Mouse (Mus musculus) liver, adult 2 months (tissue): Measurements from ENCODE around the gene Cdc27. TPM values are rescaled to one million over a fixed set of nuclear protein-coding genes. Genes with fewer than 3 reads are reported as not detected.

Experiments
- DNase-seq: peaks from one replicate; pipeline ENCODE4 v3.0.0-alpha.2; 2011; ENCODE audit warnings: low read depth, low spot score; ENCODE audit errors: extremely low read depth
- H3K27ac ChIP-seq: fragments of 200-500 bp; replicated peaks from 2 replicates; pipeline ENCODE4 v1.5.1; 2012; ENCODE audit warnings: low read depth, mild to moderate bottlenecking, control low read depth, inconsistent platforms, low read length; ENCODE audit not compliant: insufficient read depth
- H3K27me3 ChIP-seq: fragments of 200-500 bp; 2 replicates; pipeline ENCODE4 v1.6.1; 2012; ENCODE audit warnings: mild to moderate bottlenecking, moderate library complexity, low read length, inconsistent platforms; ENCODE audit not compliant: control insufficient read depth, insufficient read depth
- H3K36me3 ChIP-seq: fragments of 200-500 bp; 2 replicates; pipeline ENCODE4 v1.6.1; 2012; ENCODE audit warnings: low read length, inconsistent platforms; ENCODE audit not compliant: control insufficient read depth, insufficient read depth
- H3K4me1 ChIP-seq: fragments of 200-500 bp; 2 replicates; pipeline ENCODE4 v1.6.1; 2011; ENCODE audit warnings: low read length; ENCODE audit not compliant: control insufficient read depth, insufficient read depth
- H3K4me3 ChIP-seq: fragments of 200-500 bp; 2 replicates; pipeline ENCODE4 v1.5.1; 2011; ENCODE audit warnings: low read depth, mild to moderate bottlenecking, control low read depth, low read length, moderate library complexity; ENCODE audit not compliant: insufficient read depth
- H3K79me2 ChIP-seq: fragments of 200-500 bp; 2 replicates; pipeline ENCODE4 v1.6.1; 2012; ENCODE audit warnings: inconsistent platforms, mild to moderate bottlenecking, low read length, moderate library complexity; ENCODE audit not compliant: control insufficient read depth, insufficient read depth
- H3K9ac ChIP-seq: fragments of 200-500 bp; 2 replicates; pipeline ENCODE4 v1.6.1; 2012; ENCODE audit warnings: low read depth, mild to moderate bottlenecking, control low read depth, inconsistent platforms, low read length
- CTCF ChIP-seq: fragments of 200-500 bp; IDR thresholded peaks from 2 replicates; pipeline ENCODE4 v1.5.1; 2011; ENCODE audit warnings: low read depth, low read length, control low read depth
- POLR2A ChIP-seq: fragments of 200-500 bp; IDR thresholded peaks from 2 replicates; pipeline ENCODE4 v1.6.1; 2011; ENCODE audit warnings: low read length, control low read depth; ENCODE audit not compliant: insufficient read depth; ENCODE audit errors: extremely low read depth
- WGBS: fragments of 180-500 bp; shearing (Covaris S2); methylation state at CpG from one replicate; pipeline ENCODE4 v1.1.7; 2018; 5-methylcytosine and 5-hydroxymethylcytosine counted together
- polyA plus RNA-seq: library from polyadenylated mRNA; depleted of rRNA; stranded (reverse); fragments of >200 nt; gene quantifications from 2 replicates; pipeline ENCODE4 v1.2.3, GENCODE M21; 2012
- total RNA-seq: library from RNA; depleted of rRNA; stranded (reverse); fragments of >200 nt; gene quantifications from 2 replicates; pipeline ENCODE4 v1.2.3, GENCODE M21; 2014

Gene Cdc27
- total and polyA plus RNA-seq, 2 experiments: 2.6 to 13.3 TPM

- Histone ChIP-seq H3K9ac (no peak overlapping the region), H3K79me2 (no peaks in the 10 kb centered on the region), H3K27me3 (no peaks in the 10 kb centered on the region), H3K27ac (no peak overlapping the region), H3K36me3 (no peaks in the 10 kb centered on the region), H3K4me1 (no peaks in the 10 kb centered on the region), H3K4me3 (peak overlapping the region; percentile 23; the same call in 1 of the 2 replicates)
- no peak for DNase-seq
- TF ChIP-seq CTCF (no peak), POLR2A (no peak)
- 71% methylated on average over 18 of the region's 18 CpGs for WGBS
Measured at GRCm38 (mm10) chr11:104581446-104582307, 31.3 kb upstream of the Cdc27 start.

- no peak for TF ChIP-seq POLR2A
- no peak for TF ChIP-seq CTCF
- WGBS: 90% methylated on average over 5 of the region's 5 CpGs
- DNase-seq: no peak
- H3K79me2 ChIP-seq: no peaks in the 10 kb centered on the region
- no peaks in the 10 kb centered on the region for H3K36me3 ChIP-seq
- H3K27ac ChIP-seq: no peak overlapping the region
- no peaks in the 10 kb centered on the region for H3K4me1 ChIP-seq
- no peak overlapping the region for H3K9ac ChIP-seq
- H3K4me3 ChIP-seq: no peak overlapping the region
- H3K27me3 ChIP-seq: no peaks in the 10 kb centered on the region
Measured at GRCm38 (mm10) chr11:104580606-104581005, 30.2 kb upstream of the Cdc27 start.

- H3K79me2 ChIP-seq: no peaks in the 10 kb centered on the region
- H3K4me3 ChIP-seq: no peak overlapping the region
- DNase-seq: no peak
- 82% methylated on average over 6 of the region's 6 CpGs for WGBS
- no peak for TF ChIP-seq POLR2A
- no peak for TF ChIP-seq CTCF
- H3K4me1 ChIP-seq: no peaks in the 10 kb centered on the region
- no peaks in the 10 kb centered on the region for H3K36me3 ChIP-seq
- H3K27ac ChIP-seq: no peak overlapping the region
- H3K27me3 ChIP-seq: no peaks in the 10 kb centered on the region
- no peak overlapping the region for H3K9ac ChIP-seq
Measured at GRCm38 (mm10) chr11:104580091-104580490, 29.7 kb upstream of the Cdc27 start.

GRCm38 (mm10) chr11:104579575-104579974 lies 29.2 kb upstream of the Cdc27 start:
- Histone ChIP-seq H3K9ac (no peak overlapping the region), H3K27ac (no peak overlapping the region), H3K36me3 (no peaks in the 10 kb centered on the region), H3K79me2 (no peaks in the 10 kb centered on the region), H3K4me3 (no peak overlapping the region), H3K27me3 (no peaks in the 10 kb centered on the region), H3K4me1 (no peaks in the 10 kb centered on the region)
- DNase-seq: no peak
- 95% methylated on average over 8 of the region's 8 CpGs for WGBS
- TF ChIP-seq CTCF: no peak
- TF ChIP-seq POLR2A: no peak

GRCm38 (mm10) chr11:104579084-104579483 lies 28.7 kb upstream of the Cdc27 start:
- no peaks in the 10 kb centered on the region for H3K79me2 ChIP-seq
- no peak overlapping the region for H3K9ac ChIP-seq
- H3K4me1 ChIP-seq: no peaks in the 10 kb centered on the region
- H3K27me3 ChIP-seq: no peaks in the 10 kb centered on the region
- H3K27ac ChIP-seq: no peak overlapping the region
- 92% methylated on average over 9 of the region's 9 CpGs for WGBS
- no peak for TF ChIP-seq POLR2A
- TF ChIP-seq CTCF: no peak
- no peak for DNase-seq
- H3K4me3 ChIP-seq: no peak overlapping the region
- no peaks in the 10 kb centered on the region for H3K36me3 ChIP-seq

GRCm38 (mm10) chr11:104578074-104578473 lies 27.7 kb upstream of the Cdc27 start:
- Histone ChIP-seq H3K4me1 (no peaks in the 10 kb centered on the region), H3K9ac (no peak overlapping the region), H3K36me3 (no peaks in the 10 kb centered on the region), H3K4me3 (no peak overlapping the region), H3K27me3 (no peaks in the 10 kb centered on the region), H3K27ac (no peak overlapping the region), H3K79me2 (no peaks in the 10 kb centered on the region)
- no peak for DNase-seq
- TF ChIP-seq CTCF: no peak
- TF ChIP-seq POLR2A: no peak
- 73% methylated on average over 5 of the region's 5 CpGs for WGBS
